Mouse (Mus musculus): ENCODE results near the gene Kmt2b.

DNA sequence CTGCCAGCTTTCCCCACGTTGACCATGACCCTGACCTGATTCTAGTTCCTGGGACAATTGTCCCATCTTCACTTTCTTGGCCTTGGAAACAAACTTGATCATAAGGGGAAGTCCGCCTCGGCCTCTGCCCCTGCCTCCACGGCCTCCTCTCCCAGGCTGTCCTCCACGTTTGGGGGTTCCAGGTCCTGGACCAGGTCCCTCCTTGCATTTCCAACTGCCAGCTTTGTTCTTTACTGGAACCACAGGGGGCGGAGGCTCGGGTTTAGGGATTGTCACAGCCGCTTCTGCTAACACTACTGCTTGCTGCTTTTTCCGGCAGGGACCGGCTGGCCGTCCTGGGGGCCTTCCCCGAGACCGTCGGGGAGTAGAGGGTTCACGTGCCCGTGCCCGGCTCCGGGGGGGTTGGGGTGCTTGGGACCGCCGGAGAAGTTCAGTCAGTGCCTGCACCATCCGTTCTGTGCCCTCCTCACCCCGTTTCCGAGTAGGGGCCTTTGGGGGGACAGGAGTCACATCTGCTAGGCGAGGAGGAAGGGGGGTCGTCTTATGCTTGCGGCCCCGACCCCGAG is 2.0 kb downstream of the Kmt2b start:
- TF ChIP-seq EP300 (IDR thresholded peaks at IDR 0.05; ENCODE audit: low read depth in 1 of 2, low read length in 2 of 2) (no peak), MYB (IDR thresholded peaks at IDR 0.05; ENCODE audit: low read depth, low read length) (no peak), BHLHE40 (IDR thresholded peaks at IDR 0.05; ENCODE audit: borderline replicate concordance, low read depth, low read length) (no peak), ELF1 (IDR thresholded peaks at IDR 0.05; ENCODE audit: low read depth, low read length) (no peak), KAT2A (conservative IDR thresholded peaks at IDR 0.05; ENCODE audit: low read depth, low read length) (no peak), ZNF384 (IDR thresholded peaks at IDR 0.05; ENCODE audit: low read depth, low read length) (no peak), CTCF (IDR thresholded peaks at IDR 0.05 in 2 of 3, conservative IDR thresholded peaks at IDR 0.05 in 1 of 3; ENCODE audit: control insufficient read depth in 1 of 3, insufficient read depth in 1 of 3, low read depth in 2 of 3, low read length in 3 of 3, poor library complexity in 1 of 3, severe bottlenecking in 1 of 3) (no peak), ZC3H11A (IDR thresholded peaks at IDR 0.05; ENCODE audit: low read depth, low read length) (no peak), RAD21 (IDR thresholded peaks at IDR 0.05; ENCODE audit: low read depth, low read length) (no peak), POLR2A (IDR thresholded peaks at IDR 0.05; ENCODE audit: control insufficient read depth in 1 of 2, insufficient read depth in 1 of 2, low read depth in 1 of 2, low read length in 2 of 2, poor library complexity in 1 of 2) (no peak)
